Mouse (Mus musculus) intestine, postnatal 0 days (tissue): ENCODE measurements around the gene H2al1g. TPM values are rescaled to one million over a fixed set of nuclear protein-coding genes. Genes with fewer than 3 reads are reported as not detected.
"Not testable (repeated sequence)": the region's sequence is repeated elsewhere in the genome, so short reads cannot be mapped to it uniquely, and the experiment has no call there.

ENCODE experiments used
- ATAC-seq: fragments of 200-750 bp; cut with Nextera tagmentation; 2 replicates; pipeline ENCODE4 v1.8.0; 2017; ENCODE audit warnings: mild to moderate bottlenecking, moderate TSS enrichment, moderate library complexity
- H3K27ac ChIP-seq: fragments of 300-500 bp; sonication (generic); 2 replicates; pipeline ENCODE4 v1.5.1; 2014; ENCODE audit warnings: mild to moderate bottlenecking, low read depth, low read length, moderate library complexity
- H3K27me3 ChIP-seq: fragments of 300-500 bp; sonication (generic); replicated peaks from 2 replicates; pipeline ENCODE4 v1.6.1; 2014; ENCODE audit warnings: low read length, mixed read lengths; ENCODE audit not compliant: control insufficient read depth, insufficient read depth
- H3K36me3 ChIP-seq: fragments of 300-500 bp; sonication (generic); 2 replicates; pipeline ENCODE4 v1.6.1; 2014; ENCODE audit warnings: mild to moderate bottlenecking, moderate library complexity; ENCODE audit not compliant: control insufficient read depth, insufficient read depth
- H3K4me1 ChIP-seq: fragments of 300-500 bp; sonication (generic); replicated peaks from 2 replicates; pipeline ENCODE4 v1.6.1; 2014; ENCODE audit warnings: antibody characterized with exemption, low read length, mixed read lengths; ENCODE audit not compliant: control insufficient read depth, insufficient read depth
- H3K4me2 ChIP-seq: fragments of 300-500 bp; sonication (generic); replicated peaks from 2 replicates; pipeline ENCODE4 v1.6.1; 2014; ENCODE audit warnings: low read depth, mild to moderate bottlenecking, moderate library complexity
- H3K4me3 ChIP-seq: fragments of 300-500 bp; sonication (generic); 2 replicates; pipeline ENCODE4 v1.5.1; 2014; ENCODE audit warnings: low read depth, low read length
- H3K9ac ChIP-seq: fragments of 300-500 bp; sonication (generic); 2 replicates; pipeline ENCODE4 v1.6.1; 2014; ENCODE audit warnings: mild to moderate bottlenecking, low read depth, low read length
- H3K9me3 ChIP-seq: fragments of 300-500 bp; sonication (generic); 2 replicates; pipeline ENCODE4 v1.6.1; 2016; ENCODE audit warnings: mixed run types; ENCODE audit not compliant: control insufficient read depth
- WGBS: fragments of 180-500 bp; shearing (Covaris S2); extraction: QIAGEN DNeasy Blood & Tissue Kit; methylation state at CpG from one replicate; pipeline ENCODE4 v1.1.7; 2014; 5-methylcytosine and 5-hydroxymethylcytosine counted together
- polyA plus RNA-seq: library from polyadenylated mRNA; unstranded; fragments of >200 nt; fragmentation: Nextera tagmentation; extraction: Ambion mirVana; gene quantifications from 2 replicates; pipeline ENCODE4 v1.2.1, GENCODE M21; 2015

The H2al1g gene
- polyA plus RNA-seq, 1 experiment from 2014 or later, result not detected

DNA sequence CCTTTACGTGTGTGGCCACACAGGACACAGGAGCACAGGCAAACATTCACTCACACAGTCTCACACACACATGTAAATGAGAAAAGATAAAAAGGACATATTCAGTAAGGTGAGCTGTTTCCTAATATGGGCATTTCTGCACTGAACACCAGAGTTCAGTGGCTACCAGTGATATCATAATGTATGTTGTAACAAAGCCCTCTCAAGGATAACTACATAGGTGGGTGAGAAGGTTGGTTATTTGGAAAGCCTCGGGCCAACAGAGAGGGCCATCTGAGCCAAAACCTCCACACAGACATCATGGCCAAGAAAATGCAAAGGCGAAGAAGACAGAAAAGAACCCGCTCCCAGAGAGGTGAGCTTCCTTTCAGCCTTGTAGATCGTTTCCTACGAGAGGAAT is 12.7 kb upstream of the H2al1g start, which contains the start of gene H2al1c:
TSS of gene H2al1c (plus strand) at position 301 of the 400 bp plus-strand sequence.
- H3K9ac ChIP-seq, H3K9me3 ChIP-seq, H3K4me2 ChIP-seq, ATAC-seq, H3K27ac ChIP-seq, H3K4me1 ChIP-seq, H3K4me3 ChIP-seq, H3K27me3 ChIP-seq, H3K36me3 ChIP-seq: not testable (repeated sequence)
- WGBS, result 78% methylated on average over 1 of the region's 6 CpGs

DNA sequence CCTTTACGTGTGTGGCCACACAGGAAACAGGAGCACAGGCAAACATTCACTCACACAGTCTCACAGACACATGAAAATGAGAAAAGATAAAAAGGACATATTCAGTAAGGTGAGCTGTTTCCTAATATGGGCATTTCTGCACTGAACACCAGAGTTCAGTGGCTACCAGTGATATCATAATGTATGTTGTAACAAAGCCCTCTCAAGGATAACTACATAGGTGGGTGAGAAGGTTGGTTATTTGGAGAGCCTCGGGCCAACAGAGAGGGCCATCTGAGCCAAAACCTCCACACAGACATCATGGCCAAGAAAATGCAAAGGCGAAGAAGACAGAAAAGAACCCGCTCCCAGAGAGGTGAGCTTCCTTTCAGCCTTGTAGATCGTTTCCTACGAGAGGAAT is 9.5 kb upstream of the H2al1g start, which contains the start of gene H2al1d:
TSS of gene H2al1d (plus strand) at position 301 of the 400 bp plus-strand sequence.
- not testable (repeated sequence) for H3K27ac ChIP-seq, H3K9me3 ChIP-seq, H3K4me1 ChIP-seq, H3K4me2 ChIP-seq, H3K9ac ChIP-seq, H3K4me3 ChIP-seq, H3K36me3 ChIP-seq, H3K27me3 ChIP-seq, ATAC-seq
- whole genome bisulfite sequencing, result no CpG with 5 or more reads among the region's 6 CpGs

DNA sequence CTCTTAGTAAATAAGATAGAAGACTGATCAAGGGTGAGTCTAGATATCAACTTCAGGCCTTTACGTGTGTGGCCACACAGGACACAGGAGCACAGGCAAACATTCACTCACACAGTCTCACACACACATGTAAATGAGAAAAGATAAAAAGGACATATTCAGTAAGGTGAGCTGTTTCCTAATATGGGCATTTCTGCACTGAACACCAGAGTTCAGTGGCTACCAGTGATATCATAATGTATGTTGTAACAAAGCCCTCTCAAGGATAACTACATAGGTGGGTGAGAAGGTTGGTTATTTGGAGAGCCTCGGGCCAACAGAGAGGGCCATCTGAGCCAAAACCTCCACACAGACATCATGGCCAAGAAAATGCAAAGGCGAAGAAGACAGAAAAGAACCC is 6.4 kb upstream of the H2al1g start, which contains the start of gene H2al1e:
TSS of gene H2al1e (plus strand) at position 301 of the 400 bp plus-strand sequence.
- no CpG with 5 or more reads among the region's 3 CpGs for WGBS
- not testable (repeated sequence) for H3K9ac ChIP-seq, H3K4me3 ChIP-seq, H3K27me3 ChIP-seq, H3K36me3 ChIP-seq, H3K9me3 ChIP-seq, H3K27ac ChIP-seq, ATAC-seq, H3K4me2 ChIP-seq, H3K4me1 ChIP-seq

DNA sequence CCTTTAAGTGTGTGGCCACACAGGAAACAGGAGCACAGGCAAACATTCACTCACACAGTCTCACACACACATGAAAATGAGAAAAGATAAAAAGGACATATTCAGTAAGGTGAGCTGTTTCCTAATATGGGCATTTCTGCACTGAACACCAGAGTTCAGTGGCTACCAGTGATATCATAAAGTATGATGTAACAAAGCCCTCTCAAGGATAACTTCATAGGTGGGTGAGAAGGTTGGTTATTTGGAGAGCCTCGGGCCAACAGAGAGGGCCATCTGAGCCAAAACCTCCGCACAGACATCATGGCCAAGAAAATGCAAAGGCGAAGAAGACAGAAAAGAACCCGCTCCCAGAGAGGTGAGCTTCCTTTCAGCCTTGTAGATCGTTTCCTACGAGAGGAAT is 3.2 kb upstream of the H2al1g start, which contains the start of gene H2al1f:
TSS of gene H2al1f (plus strand) at position 301 of the 400 bp plus-strand sequence.
- WGBS, result no CpG with 5 or more reads among the region's 6 CpGs
- not testable (repeated sequence) for H3K9me3 ChIP-seq, H3K4me1 ChIP-seq, H3K4me3 ChIP-seq, ATAC-seq, H3K36me3 ChIP-seq, H3K27ac ChIP-seq, H3K4me2 ChIP-seq, H3K9ac ChIP-seq, H3K27me3 ChIP-seq

DNA sequence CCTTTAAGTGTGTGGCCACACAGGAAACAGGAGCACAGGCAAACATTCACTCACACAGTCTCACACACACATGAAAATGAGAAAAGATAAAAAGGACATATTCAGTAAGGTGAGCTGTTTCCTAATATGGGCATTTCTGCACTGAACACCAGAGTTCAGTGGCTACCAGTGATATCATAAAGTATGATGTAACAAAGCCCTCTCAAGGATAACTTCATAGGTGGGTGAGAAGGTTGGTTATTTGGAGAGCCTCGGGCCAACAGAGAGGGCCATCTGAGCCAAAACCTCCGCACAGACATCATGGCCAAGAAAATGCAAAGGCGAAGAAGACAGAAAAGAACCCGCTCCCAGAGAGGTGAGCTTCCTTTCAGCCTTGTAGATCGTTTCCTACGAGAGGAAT is 3.1 kb downstream of the H2al1g start, which contains the start of gene H2al1h:
TSS of gene H2al1h (plus strand) at position 301 of the 400 bp plus-strand sequence.
- no CpG with 5 or more reads among the region's 6 CpGs for WGBS
- not testable (repeated sequence) for H3K36me3 ChIP-seq, H3K4me3 ChIP-seq, H3K4me2 ChIP-seq, H3K9ac ChIP-seq, H3K27me3 ChIP-seq, H3K4me1 ChIP-seq, H3K9me3 ChIP-seq, H3K27ac ChIP-seq, ATAC-seq

DNA sequence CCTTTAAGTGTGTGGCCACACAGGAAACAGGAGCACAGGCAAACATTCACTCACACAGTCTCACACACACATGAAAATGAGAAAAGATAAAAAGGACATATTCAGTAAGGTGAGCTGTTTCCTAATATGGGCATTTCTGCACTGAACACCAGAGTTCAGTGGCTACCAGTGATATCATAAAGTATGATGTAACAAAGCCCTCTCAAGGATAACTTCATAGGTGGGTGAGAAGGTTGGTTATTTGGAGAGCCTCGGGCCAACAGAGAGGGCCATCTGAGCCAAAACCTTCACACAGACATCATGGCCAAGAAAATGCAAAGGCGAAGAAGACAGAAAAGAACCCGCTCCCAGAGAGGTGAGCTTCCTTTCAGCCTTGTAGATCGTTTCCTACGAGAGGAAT is 6.3 kb downstream of the H2al1g start, which contains the start of gene H2al1i:
TSS of gene H2al1i (plus strand) at position 301 of the 400 bp plus-strand sequence.
- not testable (repeated sequence) for H3K27me3 ChIP-seq, H3K9ac ChIP-seq, H3K4me2 ChIP-seq, H3K36me3 ChIP-seq, H3K9me3 ChIP-seq, H3K4me1 ChIP-seq, H3K27ac ChIP-seq, H3K4me3 ChIP-seq, ATAC-seq
- WGBS, result 100% methylated on average over 3 of the region's 5 CpGs

DNA sequence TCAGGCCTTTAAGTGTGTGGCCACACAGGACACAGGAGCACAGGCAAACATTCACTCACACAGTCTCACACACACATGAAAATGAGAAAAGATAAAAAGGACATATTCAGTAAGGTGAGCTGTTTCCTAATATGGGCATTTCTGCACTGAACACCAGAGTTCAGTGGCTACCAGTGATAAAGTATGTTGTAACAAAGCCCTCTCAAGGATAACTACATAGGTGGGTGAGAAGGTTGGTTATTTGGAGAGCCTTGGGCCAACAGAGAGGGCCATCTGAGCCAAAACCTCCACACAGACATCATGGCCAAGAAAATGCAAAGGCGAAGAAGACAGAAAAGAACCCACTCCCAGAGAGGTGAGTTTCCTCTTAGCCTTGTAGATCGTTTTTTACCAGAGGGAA is 9.5 kb downstream of the H2al1g start, which contains the start of gene H2al1j:
TSS of gene H2al1j (plus strand) at position 301 of the 400 bp plus-strand sequence.
- not testable (repeated sequence) for H3K4me3 ChIP-seq, ATAC-seq

More for the DNA sequence above, 9.5 kb downstream of the H2al1g start, which contains the start of gene H2al1j:
- not testable (repeated sequence) for H3K4me1 ChIP-seq, H3K27me3 ChIP-seq, H3K4me2 ChIP-seq, H3K9ac ChIP-seq, H3K36me3 ChIP-seq, H3K27ac ChIP-seq, H3K9me3 ChIP-seq
- WGBS, result 85% methylated on average over 2 of the region's 2 CpGs
